Mouse (Mus musculus) CH12.LX (cell line): Measurements from ENCODE around the gene Nhej1. TPM values are rescaled to one million over a fixed set of nuclear protein-coding genes. Genes with fewer than 3 reads are reported as not detected.

Experiments used
- DNase-seq: peaks from one replicate; pipeline ENCODE4 v3.0.0-alpha.2; 2013; ENCODE audit errors: extremely low read depth
- H3K27ac ChIP-seq: 2 replicates; pipeline ENCODE4 v1.5.1; 2012; ENCODE audit warnings: low read depth, mild to moderate bottlenecking, control low read depth, moderate library complexity; ENCODE audit not compliant: insufficient read depth
- H3K27me3 ChIP-seq: replicated peaks from 2 replicates; pipeline ENCODE3; 2012; ENCODE audit warnings: inconsistent platforms
- H3K36me3 ChIP-seq, 2 experiments: replicated peaks in 1 of 2; 2 replicates each; pipeline versions ENCODE3 to v1.6.1; 2012; ENCODE audit warnings: inconsistent platforms in 1 of 2, low read length in 1 of 2, mild to moderate bottlenecking in 1 of 2, mixed read lengths in 1 of 2, moderate library complexity in 1 of 2; ENCODE audit not compliant: control insufficient read depth in 1 of 2, insufficient read depth in 1 of 2
- H3K4me1 ChIP-seq, 2 experiments: 2 replicates each; pipeline ENCODE4 v1.6.1; 2012; ENCODE audit warnings: inconsistent platforms in 1 of 2, moderate library complexity in 1 of 2; ENCODE audit not compliant: insufficient read depth in 2 of 2, control insufficient read depth in 1 of 2
- H3K4me2 ChIP-seq: 2 replicates; pipeline ENCODE4 v1.6.1; 2012; ENCODE audit warnings: low read depth, mild to moderate bottlenecking, control low read depth; ENCODE audit not compliant: poor library complexity, insufficient read depth, severe bottlenecking
- H3K4me3 ChIP-seq, 3 experiments: fragments of 150-350 bp in 1 of 3; sonication (generic) in 1 of 3; replicated peaks in 1 of 3; 2 replicates each; pipeline versions ENCODE3 to v1.5.1; 2011 to 2012; ENCODE audit warnings: low read depth in 2 of 3, low read length in 2 of 3, mild to moderate bottlenecking in 2 of 3, moderate library complexity in 2 of 3, control low read depth in 1 of 3, improper control_type of control experiment in 1 of 3, inconsistent platforms in 1 of 3, mixed read lengths in 1 of 3; ENCODE audit not compliant: poor library complexity in 1 of 3
- H3K79me2 ChIP-seq: replicated peaks from 2 replicates; pipeline ENCODE4 v1.6.1; 2012; ENCODE audit warnings: mild to moderate bottlenecking, moderate library complexity; ENCODE audit not compliant: control insufficient read depth, poor library complexity, insufficient read depth, severe bottlenecking; ENCODE audit errors: extremely low read depth
- H3K9ac ChIP-seq: 2 replicates; pipeline ENCODE4 v1.6.1; 2012; ENCODE audit warnings: low read depth, mild to moderate bottlenecking, control low read depth, moderate library complexity; ENCODE audit not compliant: insufficient read depth
- H3K9me3 ChIP-seq: replicated peaks from 2 replicates; pipeline ENCODE3; 2012; ENCODE audit warnings: low read length, inconsistent platforms, mixed read lengths
- BHLHE40 ChIP-seq: IDR thresholded peaks from 2 replicates; pipeline ENCODE4 v1.6.1; 2011; ENCODE audit warnings: mild to moderate bottlenecking, low read depth, low read length, improper control_type of control experiment
- CHD1 ChIP-seq: IDR thresholded peaks from 2 replicates; pipeline ENCODE4 v1.6.1; 2012; ENCODE audit warnings: low read depth, low read length, improper control_type of control experiment, inconsistent platforms
- CHD2 ChIP-seq: IDR thresholded peaks from 2 replicates; pipeline ENCODE4 v1.6.1; 2011; ENCODE audit warnings: low read length, improper control_type of control experiment
- CTCF ChIP-seq, 2 experiments: IDR thresholded peaks in 1 of 2; conservative IDR thresholded peaks in 1 of 2; 2 replicates each; pipeline ENCODE4 v1.5.1; 2011 to 2012; ENCODE audit warnings: low read depth in 2 of 2, low read length in 2 of 2, improper control_type of control experiment in 1 of 2, inconsistent platforms in 1 of 2, mild to moderate bottlenecking in 1 of 2, moderate library complexity in 1 of 2
- EP300 ChIP-seq: IDR thresholded peaks from 2 replicates; pipeline ENCODE4 v1.6.1; 2011; ENCODE audit warnings: low read length, improper control_type of control experiment
- ETS1 ChIP-seq: conservative IDR thresholded peaks from 2 replicates; pipeline ENCODE4 v1.6.1; 2012; ENCODE audit warnings: low read depth, mild to moderate bottlenecking, inconsistent platforms, low read length, improper control_type of control experiment, moderate library complexity
- IRF4 ChIP-seq: IDR thresholded peaks from 2 replicates; pipeline ENCODE4 v1.6.1; 2014; ENCODE audit warnings: low read depth, mild to moderate bottlenecking, inconsistent platforms, low read length, improper control_type of control experiment
- MAFK ChIP-seq: IDR thresholded peaks from 2 replicates; pipeline ENCODE4 v1.6.1; 2011; ENCODE audit warnings: low read length, improper control_type of control experiment; ENCODE audit not compliant: insufficient replicate concordance
- MYC ChIP-seq: IDR thresholded peaks from 2 replicates; pipeline ENCODE4 v1.6.1; 2011; ENCODE audit warnings: low read depth, mild to moderate bottlenecking, improper control_type of control experiment, low read length
- NRF1 ChIP-seq: IDR thresholded peaks from 2 replicates; pipeline ENCODE4 v1.6.1; 2014; ENCODE audit warnings: low read depth, mild to moderate bottlenecking, inconsistent platforms, low read length, improper control_type of control experiment, moderate library complexity
- POLR2A ChIP-seq: IDR thresholded peaks from 2 replicates; pipeline ENCODE4 v1.6.1; 2011; ENCODE audit warnings: low read depth, mild to moderate bottlenecking, improper control_type of control experiment, low read length
- POLR2AphosphoS2 ChIP-seq: IDR thresholded peaks from 2 replicates; pipeline ENCODE4 v1.6.1; 2011; ENCODE audit warnings: low read depth, low read length, improper control_type of control experiment
- RAD21 ChIP-seq: IDR thresholded peaks from 2 replicates; pipeline ENCODE4 v1.6.1; 2011; ENCODE audit warnings: low read depth, mild to moderate bottlenecking, low read length, improper control_type of control experiment, moderate library complexity
- RCOR1 ChIP-seq: conservative IDR thresholded peaks from 2 replicates; pipeline ENCODE4 v1.6.1; 2012; ENCODE audit warnings: low read depth, mild to moderate bottlenecking, inconsistent platforms, low read length, improper control_type of control experiment
- SIN3A ChIP-seq: IDR thresholded peaks from 2 replicates; pipeline ENCODE4 v1.6.1; 2012; ENCODE audit warnings: low read length, improper control_type of control experiment, inconsistent platforms
- SMC3 ChIP-seq: IDR thresholded peaks from 2 replicates; pipeline ENCODE4 v1.6.1; 2011; ENCODE audit warnings: low read depth, low read length, improper control_type of control experiment
- TBP ChIP-seq: conservative IDR thresholded peaks from 2 replicates; pipeline ENCODE4 v1.6.1; 2011; ENCODE audit warnings: low read depth, low read length, improper control_type of control experiment
- TCF12 ChIP-seq: IDR thresholded peaks from 2 replicates; pipeline ENCODE4 v1.6.1; 2014; ENCODE audit warnings: low read depth, mild to moderate bottlenecking, inconsistent platforms, low read length, improper control_type of control experiment
- UBTF ChIP-seq: IDR thresholded peaks from 2 replicates; pipeline ENCODE4 v1.6.1; 2012; ENCODE audit warnings: low read depth, mild to moderate bottlenecking, inconsistent platforms, low read length, improper control_type of control experiment, moderate library complexity
- USF2 ChIP-seq: conservative IDR thresholded peaks from 2 replicates; pipeline ENCODE4 v1.6.1; 2011; ENCODE audit warnings: low read depth, low read length, improper control_type of control experiment
- ZKSCAN1 ChIP-seq: IDR thresholded peaks from 2 replicates; pipeline ENCODE4 v1.6.1; 2012; ENCODE audit warnings: low read depth, inconsistent platforms, low read length, improper control_type of control experiment, borderline replicate concordance
- ZMIZ1 ChIP-seq: IDR thresholded peaks from 2 replicates; pipeline ENCODE4 v1.6.1; 2012; ENCODE audit warnings: low read depth, mild to moderate bottlenecking, inconsistent platforms, low read length, improper control_type of control experiment
- dilution Hi-C: fragments of 300-500 bp; cut with MboI; formaldehyde crosslinking; loops from 2 replicates; pipeline ENCODE4 v1.14.3; 2020; ENCODE audit warnings: low sequenced_read_pairs; ENCODE audit not compliant: extremely low pct_unique_long_range_greater_than_20kb, extremely low pct_ligation_motif_present
- in situ Hi-C: fragments of 300-500 bp; cut with MboI; formaldehyde crosslinking; loops from 3 replicates; pipeline ENCODE4 v1.14.3; 2019; ENCODE audit warnings: low sequenced_read_pairs, low pct_ligation_motif_present, low pct_unique_long_range_greater_than_20kb, mixed read lengths
- polyA plus RNA-seq: library from polyadenylated mRNA; unstranded; fragments of >175 nt; gene quantifications from 2 replicates; pipeline ENCODE4 v1.2.1, GENCODE M21; 2012; ENCODE audit warnings: low read depth; ENCODE audit not compliant: insufficient read length
- total RNA-seq, 2 experiments: library from RNA; depleted of rRNA; stranded (reverse); fragments of 300-350 nt in 1 of 2; fragments of >200 nt in 1 of 2; gene quantifications; 2 replicates each; pipeline ENCODE4 v1.2.3; 2012 to 2014

Gene Nhej1
- total and polyA plus RNA-seq, 3 experiments = 2.8 to 4.0 (median 3.7) TPM

DNA sequence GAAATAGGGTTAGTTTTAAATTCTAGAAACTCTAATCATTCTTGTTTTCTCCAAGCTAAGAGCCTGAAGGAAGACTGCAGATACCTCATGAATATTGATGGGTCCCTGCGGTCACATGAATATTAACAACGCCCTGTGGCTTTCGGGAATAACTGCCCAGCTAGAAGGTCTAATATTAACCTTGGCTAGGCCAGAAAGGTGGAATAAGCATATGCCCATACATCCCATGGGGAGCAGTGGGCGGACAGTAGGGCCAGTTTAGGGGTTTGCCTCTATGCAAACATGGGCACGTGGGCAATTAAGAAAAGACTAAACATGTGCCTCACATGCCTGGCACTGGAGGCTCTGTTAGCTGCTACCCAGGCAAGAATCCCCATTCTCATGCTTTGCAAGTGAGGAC is 102.8 kb downstream of the Nhej1 start:
- H3K36me3 ChIP-seq = no peaks in the 10 kb centered on the region
- dilution Hi-C loops (no loop called here), in situ Hi-C loops (no loop called here)
- DNase-seq = no peak
- no peak overlapping the region for H3K9ac ChIP-seq
- H3K4me3 ChIP-seq = no peak overlapping the region
- no peaks in the 10 kb centered on the region for H3K4me1 ChIP-seq
- H3K4me2 ChIP-seq = no peak overlapping the region
- no peak overlapping the region for H3K27ac ChIP-seq
- H3K9me3 ChIP-seq = no peaks in the 10 kb centered on the region
- TF ChIP-seq BHLHE40 = peak; percentile 31; the same call in 1 of the 2 replicates
- no peak for TF ChIP-seq SIN3A
- no peaks in the 10 kb centered on the region for H3K79me2 ChIP-seq
- H3K27me3 ChIP-seq = no peaks in the 10 kb centered on the region

DNA sequence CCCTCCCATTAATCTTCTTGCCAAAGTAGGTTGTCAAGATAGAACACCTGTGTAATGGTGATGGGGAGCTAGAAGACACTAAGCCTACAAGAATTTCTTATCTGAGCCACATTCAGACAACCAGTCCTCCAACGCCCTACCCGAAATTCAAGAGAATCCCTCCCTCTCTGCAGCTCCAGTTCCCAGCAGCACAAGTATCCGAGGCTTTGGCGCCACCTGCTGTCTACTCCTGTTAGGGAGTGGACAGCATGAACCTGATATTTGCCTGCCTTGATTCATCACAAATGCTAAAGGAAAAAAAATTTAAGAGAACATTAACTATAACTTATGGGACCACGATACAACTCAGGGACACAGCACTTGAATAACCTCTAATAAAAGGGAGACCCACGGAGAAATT is 108.2 kb downstream of the Nhej1 start:
- Histone ChIP-seq H3K27me3 (peaks cover 5% of the 10 kb centered on the region), H3K9me3 (no peaks in the 10 kb centered on the region), H3K9ac (no peak overlapping the region), H3K36me3 (no peaks in the 10 kb centered on the region), H3K4me3 (no peak overlapping the region), H3K4me2 (no peak overlapping the region), H3K79me2 (no peaks in the 10 kb centered on the region), H3K4me1 (no peaks in the 10 kb centered on the region), H3K27ac (no peak overlapping the region)
- in situ Hi-C loops (no loop called here), dilution Hi-C loops (no loop called here)
- TF ChIP-seq CTCF (conservative IDR thresholded peaks at IDR 0.05 in 1 of 2, IDR thresholded peaks at IDR 0.05 in 1 of 2; ENCODE audit: low read depth in 2 of 2, low read length in 2 of 2) = peak; percentile 37 to 93
- TF ChIP-seq ETS1 = no peak
- TF ChIP-seq POLR2AphosphoS2 = no peak
- TF ChIP-seq UBTF = no peak
- TF ChIP-seq CHD1 = no peak
- peak; percentile 83 for TF ChIP-seq RAD21
- TF ChIP-seq TCF12 = no peak
- TF ChIP-seq CHD2 = no peak
- no peak for TF ChIP-seq ZKSCAN1
- TF ChIP-seq ZMIZ1 = no peak
- TF ChIP-seq NRF1 = no peak
- TF ChIP-seq POLR2A = no peak
- no peak for TF ChIP-seq IRF4
- TF ChIP-seq SMC3 = peak; percentile 93
- TF ChIP-seq USF2 = no peak
- TF ChIP-seq MAFK = no peak
- no peak for TF ChIP-seq MYC
- no peak for TF ChIP-seq EP300
- TF ChIP-seq TBP = no peak
- TF ChIP-seq RCOR1 = no peak
- DNase-seq = peak; percentile 79
